Mouse (Mus musculus) embryonic facial prominence, embryonic 13.5 days (tissue): Measurements from ENCODE around the gene Gkn2. TPM values are rescaled to one million over a fixed set of nuclear protein-coding genes. Genes with fewer than 3 reads are reported as not detected.

ENCODE experiments used
- ATAC-seq: fragments of 200-750 bp; cut with Nextera tagmentation; 2 replicates; pipeline ENCODE4 v1.8.0; 2017; ENCODE audit warnings: low read depth; ENCODE audit not compliant: insufficient number of reproducible peaks, insufficient read depth, low FRiP score, low TSS enrichment
- H3K27ac ChIP-seq: fragments of 300-500 bp; sonication (generic); 2 replicates; pipeline ENCODE4 v1.5.1; 2015; ENCODE audit warnings: moderate library complexity, mild to moderate bottlenecking, inconsistent platforms
- H3K27me3 ChIP-seq: fragments of 300-500 bp; sonication (generic); 2 replicates; pipeline ENCODE4 v1.6.1; 2015; ENCODE audit warnings: mild to moderate bottlenecking, inconsistent platforms
- H3K36me3 ChIP-seq: fragments of 300-500 bp; sonication (generic); 2 replicates; pipeline ENCODE4 v1.6.1; 2015; ENCODE audit warnings: mild to moderate bottlenecking, inconsistent platforms
- H3K4me1 ChIP-seq: fragments of 300-500 bp; sonication (generic); 2 replicates; pipeline ENCODE4 v1.6.1; 2015; ENCODE audit warnings: inconsistent platforms
- H3K4me2 ChIP-seq: fragments of 300-500 bp; sonication (generic); 2 replicates; pipeline ENCODE4 v1.6.1; 2015; ENCODE audit warnings: moderate library complexity, mild to moderate bottlenecking, inconsistent platforms
- H3K4me3 ChIP-seq: fragments of 300-500 bp; sonication (generic); 2 replicates; pipeline ENCODE4 v1.5.1; 2015; ENCODE audit warnings: mild to moderate bottlenecking, inconsistent platforms
- H3K9ac ChIP-seq: fragments of 300-500 bp; sonication (generic); 2 replicates; pipeline ENCODE4 v1.6.1; 2015; ENCODE audit warnings: mild to moderate bottlenecking, inconsistent platforms
- H3K9me3 ChIP-seq: fragments of 300-500 bp; sonication (generic); 2 replicates; pipeline ENCODE4 v1.6.1; 2016; ENCODE audit warnings: inconsistent platforms
- WGBS: fragments of 180-500 bp; shearing (Covaris S2); methylation state at CpG from one replicate; pipeline ENCODE4 v1.1.7; 2015; ENCODE audit warnings: mixed read lengths; 5-methylcytosine and 5-hydroxymethylcytosine counted together
- polyA plus RNA-seq: library from polyadenylated mRNA; unstranded; fragments of >200 nt; fragmentation: Nextera tagmentation; extraction: Ambion mirVana; gene quantifications from 2 replicates; pipeline ENCODE4 v1.2.1, GENCODE M21; 2015

The Gkn2 gene
- polyA plus RNA-seq, 1 experiment from 2014 or later, result not detected

DNA sequence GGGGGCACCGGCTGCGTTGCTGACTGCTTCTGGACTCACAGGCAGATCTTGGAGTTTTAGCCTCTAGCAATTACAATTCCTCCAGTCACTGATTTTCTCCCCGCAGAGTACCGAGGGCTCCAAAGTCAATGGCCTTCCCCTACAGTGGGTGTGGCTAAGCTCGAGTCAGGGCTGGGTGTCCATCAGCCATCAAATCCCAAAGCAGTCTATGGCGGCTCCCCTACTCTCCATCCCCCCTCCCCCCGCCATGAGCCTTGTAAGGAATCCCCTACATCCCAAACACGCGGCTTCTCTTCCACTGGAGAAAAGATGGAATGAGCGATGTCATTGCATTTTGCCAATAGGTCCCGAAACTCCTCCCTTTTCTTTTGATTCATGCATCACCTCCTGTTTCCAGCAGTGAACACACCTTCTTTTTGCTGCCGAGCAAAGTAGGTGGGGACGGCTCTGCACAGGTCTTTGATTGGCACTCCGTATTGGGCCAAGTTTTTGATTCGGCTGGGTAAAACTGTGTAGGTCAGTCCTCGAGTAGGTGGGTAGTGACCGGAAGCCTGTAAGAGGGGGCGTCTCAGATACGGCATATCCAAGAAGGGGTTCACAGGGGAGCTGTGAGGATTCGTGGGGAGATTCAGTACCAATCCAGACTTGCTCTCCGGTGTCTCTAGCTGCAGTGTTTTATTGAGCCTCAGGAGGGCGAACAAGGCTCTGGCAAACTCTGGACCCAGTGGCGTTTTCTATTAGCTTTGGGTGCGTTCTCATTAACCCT is 11.0 kb downstream of the Gkn2 start:
- Histone ChIP-seq H3K9ac (peak overlapping the region; percentile 32; the same call in 1 of the 2 replicates), H3K27ac (no peak overlapping the region), H3K9me3 (no peaks in the 10 kb centered on the region), H3K27me3 (peaks cover 26% of the 10 kb centered on the region), H3K4me1 (peaks cover 13% of the 10 kb centered on the region; the same call in 1 of the 2 replicates), H3K4me2 (peak overlapping the region; percentile 68), H3K36me3 (no peaks in the 10 kb centered on the region), H3K4me3 (peak overlapping the region; percentile 38)
- ATAC-seq, result no peak
- 8% methylated on average over 24 of the region's 24 CpGs for WGBS

GRCm38 (mm10) chr6:87384761-87385160 is 11.6 kb downstream of the Gkn2 start:
- H3K9ac ChIP-seq, result no peak overlapping the region
- H3K4me3 ChIP-seq, result peak overlapping the region; percentile 38
- H3K9me3 ChIP-seq, result no peaks in the 10 kb centered on the region
- 47% methylated on average over 6 of the region's 6 CpGs for WGBS
- no peaks in the 10 kb centered on the region for H3K36me3 ChIP-seq
- peaks cover 26% of the 10 kb centered on the region for H3K27me3 ChIP-seq
- H3K4me1 ChIP-seq, result peaks cover 15% of the 10 kb centered on the region
- H3K27ac ChIP-seq, result no peak overlapping the region
- ATAC-seq, result no peak
- peak overlapping the region; percentile 68 for H3K4me2 ChIP-seq

DNA sequence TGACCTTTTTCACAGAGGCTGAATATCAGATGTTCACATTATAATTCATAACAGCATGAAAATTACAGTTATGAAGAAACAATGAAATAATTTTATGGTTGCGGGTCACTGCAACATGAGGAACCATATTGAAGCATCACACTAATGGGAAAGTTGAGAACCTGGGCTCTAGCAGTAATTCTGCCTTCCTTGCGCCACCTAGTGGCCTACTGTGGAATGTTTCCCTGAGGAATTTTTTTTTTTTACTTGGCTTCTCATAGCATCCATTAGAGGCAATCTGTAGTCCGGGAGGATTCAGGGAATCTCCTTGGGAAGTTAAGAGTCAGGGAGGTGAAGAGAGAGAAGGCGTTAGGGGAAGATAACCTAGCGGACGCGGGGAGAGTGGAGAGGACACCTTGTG is 13.0 kb downstream of the Gkn2 start:
- Histone ChIP-seq H3K4me1 (peaks cover 15% of the 10 kb centered on the region), H3K27ac (no peak overlapping the region), H3K36me3 (no peaks in the 10 kb centered on the region), H3K4me3 (no peak overlapping the region), H3K9me3 (no peaks in the 10 kb centered on the region), H3K9ac (no peak overlapping the region), H3K27me3 (peaks cover 26% of the 10 kb centered on the region), H3K4me2 (no peak overlapping the region)
- 11% methylated on average over 7 of the region's 7 CpGs for WGBS
- ATAC-seq, result no peak

GRCm38 (mm10) chr6:87386681-87387080 is 13.5 kb downstream of the Gkn2 start:
- ATAC-seq, result no peak
- Histone ChIP-seq H3K36me3 (no peaks in the 10 kb centered on the region), H3K4me2 (no peak overlapping the region), H3K4me3 (no peak overlapping the region), H3K4me1 (peaks cover 15% of the 10 kb centered on the region), H3K9me3 (no peaks in the 10 kb centered on the region), H3K27ac (no peak overlapping the region), H3K9ac (no peak overlapping the region), H3K27me3 (peaks cover 22% of the 10 kb centered on the region)
- 77% methylated on average over 10 of the region's 10 CpGs for WGBS

DNA sequence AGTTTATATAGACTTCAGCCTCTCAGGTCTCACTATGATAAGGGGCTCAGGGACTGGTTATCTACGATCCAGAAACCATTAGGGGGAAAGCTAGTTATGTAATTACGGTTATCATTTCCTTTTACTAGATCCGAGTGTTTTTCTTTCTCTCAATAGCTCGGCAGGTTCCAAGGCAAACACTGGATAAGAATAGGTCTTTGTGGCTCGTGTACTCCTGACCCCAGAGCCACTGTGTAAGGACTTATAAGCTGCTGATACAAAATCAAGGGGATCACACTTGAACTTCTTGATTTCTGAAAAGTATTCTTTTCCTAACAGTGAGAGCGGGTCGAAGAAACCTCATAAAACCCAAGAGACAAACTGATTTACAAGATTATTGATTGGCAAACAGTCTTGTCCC is 15.7 kb downstream of the Gkn2 start, which contains the start of gene Gkn3:
Gene Gkn3, minus strand, starts transcription at position 59 of the 400 bp plus-strand sequence.
- H3K9me3 ChIP-seq, result no peaks in the 10 kb centered on the region
- no peaks in the 10 kb centered on the region for H3K36me3 ChIP-seq
- ATAC-seq, result no peak
- H3K9ac ChIP-seq, result 0 out of 2 replicates have a peak within 1 kb of the TSS, but pooled peaks have one; percentile 11
- peaks cover 15% of the 10 kb centered on the region for H3K4me1 ChIP-seq
- WGBS, result 51% methylated on average over 7 of the region's 7 CpGs
- H3K27me3 ChIP-seq, result peaks cover 9% of the 10 kb centered on the region
- no peak within 1 kb of the TSS for H3K4me2 ChIP-seq
- peak within 1 kb of the TSS; percentile 7; the same call in 1 of the 2 replicates for H3K27ac ChIP-seq
- H3K4me3 ChIP-seq, result no peak within 1 kb of the TSS

DNA sequence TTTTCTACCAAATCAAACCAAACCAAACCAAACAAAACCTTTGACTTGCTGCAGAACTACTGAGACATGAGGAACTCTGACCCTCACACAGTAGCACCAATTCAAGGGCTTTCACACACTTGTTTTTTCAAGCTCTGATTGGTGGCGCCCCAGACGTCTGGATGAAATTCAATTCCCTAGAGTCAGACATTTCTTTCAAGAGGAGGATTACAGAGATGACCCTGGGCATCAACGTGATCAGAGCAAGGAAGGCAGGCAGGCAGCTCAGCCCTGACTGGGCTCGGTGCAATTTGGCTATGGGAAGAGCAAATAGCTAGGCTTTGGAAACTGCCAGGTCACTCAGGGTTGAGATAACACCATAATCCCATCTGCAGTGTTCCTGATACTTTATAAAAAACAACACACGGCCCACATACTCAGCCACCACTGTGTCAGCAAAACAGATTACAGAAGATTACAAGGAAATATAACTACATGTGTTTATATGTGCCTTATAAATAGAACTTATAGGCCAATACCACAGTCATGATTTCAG is 16.4 kb downstream of the Gkn2 start:
- Histone ChIP-seq H3K9ac (no peak overlapping the region), H3K4me3 (no peak overlapping the region), H3K27ac (no peak overlapping the region), H3K4me1 (peaks cover 15% of the 10 kb centered on the region), H3K27me3 (peaks cover 7% of the 10 kb centered on the region), H3K9me3 (no peaks in the 10 kb centered on the region), H3K4me2 (no peak overlapping the region), H3K36me3 (no peaks in the 10 kb centered on the region)
- ATAC-seq, result no peak
- WGBS, result 17% methylated on average over 5 of the region's 5 CpGs

GRCm38 (mm10) chr6:87393466-87394205 is 20.5 kb downstream of the Gkn2 start:
- Histone ChIP-seq H3K27ac (no peak overlapping the region), H3K36me3 (no peaks in the 10 kb centered on the region), H3K4me2 (no peak overlapping the region), H3K27me3 (no peaks in the 10 kb centered on the region), H3K4me1 (peaks cover 6% of the 10 kb centered on the region; the same call in 1 of the 2 replicates), H3K9ac (no peak overlapping the region), H3K9me3 (no peaks in the 10 kb centered on the region), H3K4me3 (no peak overlapping the region)
- 58% methylated on average over 8 of the region's 8 CpGs for WGBS
- ATAC-seq, result no peak

- no peak overlapping the region for H3K27ac ChIP-seq
- no peaks in the 10 kb centered on the region for H3K36me3 ChIP-seq
- ATAC-seq, result no peak
- H3K27me3 ChIP-seq, result no peaks in the 10 kb centered on the region
- WGBS, result 87% methylated on average over 9 of the region's 9 CpGs
- no peaks in the 10 kb centered on the region for H3K9me3 ChIP-seq
- H3K4me1 ChIP-seq, result peaks cover 4% of the 10 kb centered on the region; the same call in 1 of the 2 replicates
- no peak overlapping the region for H3K4me2 ChIP-seq
- no peak overlapping the region for H3K9ac ChIP-seq
- no peak overlapping the region for H3K4me3 ChIP-seq
Measured at GRCm38 (mm10) chr6:87394783-87395182, 21.6 kb downstream of the Gkn2 start.

- Histone ChIP-seq H3K4me1 (no peaks in the 10 kb centered on the region), H3K4me2 (no peak overlapping the region), H3K9me3 (no peaks in the 10 kb centered on the region), H3K27ac (no peak overlapping the region), H3K9ac (no peak overlapping the region), H3K27me3 (no peaks in the 10 kb centered on the region), H3K4me3 (no peak overlapping the region), H3K36me3 (no peaks in the 10 kb centered on the region)
- no peak for ATAC-seq
- 1% methylated on average over 5 of the region's 5 CpGs for WGBS
Measured at GRCm38 (mm10) chr6:87399137-87399536, 26.0 kb downstream of the Gkn2 start.

DNA sequence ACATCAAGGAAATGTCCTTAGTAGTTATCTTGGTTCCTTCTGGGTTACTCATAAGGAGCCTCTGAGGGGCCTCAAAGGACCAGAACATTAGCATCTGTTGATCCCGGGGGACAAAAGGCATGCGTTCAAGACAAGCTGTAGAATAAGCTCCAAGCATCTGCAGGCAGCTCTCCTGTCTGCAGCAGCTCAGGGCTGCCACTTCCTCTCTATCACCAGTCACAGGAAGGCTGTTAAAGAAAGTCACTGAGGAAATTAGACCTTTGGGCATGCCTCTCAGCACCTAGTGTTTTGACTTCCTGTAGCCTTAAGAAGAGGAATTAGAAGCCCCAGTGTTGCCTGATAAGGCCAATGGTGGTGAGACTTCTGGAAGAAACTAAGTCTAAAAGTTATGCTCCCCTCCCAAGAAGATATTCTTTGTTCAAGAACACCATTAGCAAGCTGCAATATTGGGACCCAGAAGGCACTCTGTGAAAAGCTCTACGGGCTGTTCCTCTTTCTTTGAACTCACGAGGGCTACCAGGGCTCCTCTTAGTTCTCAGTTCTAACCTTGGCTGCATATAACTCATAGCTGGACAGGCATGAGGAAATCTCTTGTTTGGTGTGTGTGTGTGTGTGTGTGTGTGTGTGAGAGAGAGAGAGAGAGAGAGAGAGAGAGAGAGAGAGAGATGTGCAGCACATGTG is 26.9 kb downstream of the Gkn2 start:
- Histone ChIP-seq H3K4me3 (no peak overlapping the region), H3K4me1 (no peaks in the 10 kb centered on the region), H3K9ac (no peak overlapping the region), H3K27ac (no peak overlapping the region), H3K27me3 (no peaks in the 10 kb centered on the region), H3K36me3 (no peaks in the 10 kb centered on the region), H3K9me3 (no peaks in the 10 kb centered on the region), H3K4me2 (no peak overlapping the region)
- no peak for ATAC-seq
- 63% methylated on average over 4 of the region's 4 CpGs for WGBS

DNA sequence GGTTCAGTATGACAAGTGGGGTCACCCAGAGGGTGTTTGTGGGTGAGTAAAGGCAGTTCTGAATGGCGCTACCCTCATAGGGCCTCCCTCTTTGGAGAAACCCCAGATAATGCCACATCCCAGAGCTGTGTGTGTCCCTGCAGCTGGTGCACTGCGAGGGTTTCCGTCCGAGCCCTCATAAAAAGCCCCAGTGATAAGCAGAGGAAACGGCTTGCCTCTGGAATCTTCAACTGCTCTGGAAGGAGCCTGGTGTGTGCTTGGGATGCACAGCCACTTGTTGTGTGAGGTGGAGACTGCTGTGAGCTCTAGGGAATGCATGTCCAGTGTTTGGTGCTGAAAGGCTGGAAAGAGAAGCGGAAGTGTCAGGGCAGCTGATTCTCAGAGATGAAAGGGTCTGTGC is 28.3 kb downstream of the Gkn2 start:
- no peaks in the 10 kb centered on the region for H3K27me3 ChIP-seq
- no peak overlapping the region for H3K9ac ChIP-seq
- H3K27ac ChIP-seq, result no peak overlapping the region
- 77% methylated on average over 6 of the region's 6 CpGs for WGBS
- no peaks in the 10 kb centered on the region for H3K36me3 ChIP-seq
- no peaks in the 10 kb centered on the region for H3K4me1 ChIP-seq
- ATAC-seq, result no peak
- no peak overlapping the region for H3K4me3 ChIP-seq
- H3K9me3 ChIP-seq, result no peaks in the 10 kb centered on the region
- H3K4me2 ChIP-seq, result no peak overlapping the region
